Mouse (Mus musculus) heart, embryonic 14.5 days (tissue): ENCODE measurements around the gene Sfn. TPM values are rescaled to one million over a fixed set of nuclear protein-coding genes. Genes with fewer than 3 reads are reported as not detected.

ENCODE experiments used
- ATAC-seq: fragments of 200-750 bp; cut with Nextera tagmentation; 2 replicates; pipeline ENCODE4 v1.8.0; 2017; ENCODE audit warnings: low read depth, moderate TSS enrichment; ENCODE audit not compliant: insufficient number of reproducible peaks, insufficient read depth, low FRiP score
- H3K27ac ChIP-seq, 2 experiments: fragments of 200-500 bp in 1 of 2; fragments of 300-500 bp in 1 of 2; sonication (generic) in 1 of 2; replicated peaks in 1 of 2; 2 replicates each; pipeline ENCODE4 v1.5.1; 2012 to 2014; ENCODE audit warnings: low read depth in 2 of 2, low read length in 2 of 2, control low read depth in 1 of 2, mild to moderate bottlenecking in 1 of 2, mixed read lengths in 1 of 2; ENCODE audit not compliant: control insufficient read depth in 1 of 2, insufficient read depth in 1 of 2
- H3K27me3 ChIP-seq: fragments of 300-500 bp; sonication (generic); 2 replicates; pipeline ENCODE4 v1.6.1; 2014; ENCODE audit warnings: mild to moderate bottlenecking, low read length, control low read depth; ENCODE audit not compliant: control insufficient read depth, insufficient read depth
- H3K36me3 ChIP-seq: fragments of 300-500 bp; sonication (generic); 2 replicates; pipeline ENCODE4 v1.6.1; 2014; ENCODE audit warnings: mild to moderate bottlenecking, control low read depth, low read length, mixed read lengths; ENCODE audit not compliant: control insufficient read depth, insufficient read depth
- H3K4me1 ChIP-seq, 2 experiments: fragments of 200-500 bp in 1 of 2; fragments of 300-500 bp in 1 of 2; sonication (generic) in 1 of 2; 2 replicates each; pipeline ENCODE4 v1.6.1; 2012 to 2014; ENCODE audit warnings: low read length in 2 of 2, control low read depth in 1 of 2, mixed read lengths in 1 of 2; ENCODE audit not compliant: control insufficient read depth in 2 of 2, insufficient read depth in 2 of 2
- H3K4me2 ChIP-seq: fragments of 300-500 bp; sonication (generic); 2 replicates; pipeline ENCODE4 v1.6.1; 2014; ENCODE audit warnings: mild to moderate bottlenecking, low read length
- H3K4me3 ChIP-seq, 2 experiments: fragments of 200-500 bp in 1 of 2; fragments of 300-500 bp in 1 of 2; sonication (generic) in 1 of 2; 2 replicates each; pipeline ENCODE4 v1.5.1; 2012 to 2014; ENCODE audit warnings: low read length in 2 of 2, mild to moderate bottlenecking in 2 of 2, control low read depth in 1 of 2, low read depth in 1 of 2, moderate library complexity in 1 of 2; ENCODE audit not compliant: control insufficient read depth in 1 of 2, insufficient read depth in 1 of 2
- H3K9ac ChIP-seq: fragments of 300-500 bp; sonication (generic); 2 replicates; pipeline ENCODE4 v1.6.1; 2014; ENCODE audit warnings: mild to moderate bottlenecking, low read length
- H3K9me3 ChIP-seq: fragments of 300-500 bp; sonication (generic); 2 replicates; pipeline ENCODE4 v1.6.1; 2016; ENCODE audit warnings: low read length, control low read depth; ENCODE audit not compliant: control insufficient read depth
- WGBS: fragments of 180-500 bp; shearing (Covaris S2); extraction: QIAGEN DNeasy Blood & Tissue Kit; methylation state at CpG from one replicate; pipeline ENCODE4 v1.1.7; 2014; 5-methylcytosine and 5-hydroxymethylcytosine counted together
- polyA plus RNA-seq: library from polyadenylated mRNA; unstranded; fragments of >200 nt; fragmentation: Nextera tagmentation; extraction: Ambion mirVana; gene quantifications from 2 replicates; pipeline ENCODE4 v1.2.1, GENCODE M21; 2014

The Sfn gene
- polyA plus RNA-seq, 1 experiment from 2014 or later: 1.4 TPM

- H3K27me3 ChIP-seq: no peaks in the 10 kb centered on the region
- no peak overlapping the region for H3K4me2 ChIP-seq
- WGBS: 29% methylated on average over 8 of the region's 8 CpGs
- H3K9me3 ChIP-seq: no peaks in the 10 kb centered on the region
- no peaks in the 10 kb centered on the region for H3K4me1 ChIP-seq
- no peaks in the 10 kb centered on the region for H3K36me3 ChIP-seq
- ATAC-seq: no peak
- H3K27ac ChIP-seq: no peak overlapping the region
- H3K4me3 ChIP-seq: no peak overlapping the region
- H3K9ac ChIP-seq: no peak overlapping the region
Measured at GRCm38 (mm10) chr4:133567251-133567650, 34.7 kb downstream of the Sfn start.

- H3K9me3 ChIP-seq: no peaks in the 10 kb centered on the region
- H3K4me2 ChIP-seq: no peak overlapping the region
- H3K27me3 ChIP-seq: no peaks in the 10 kb centered on the region
- no peaks in the 10 kb centered on the region for H3K36me3 ChIP-seq
- no peaks in the 10 kb centered on the region for H3K4me1 ChIP-seq
- H3K4me3 ChIP-seq: no peak overlapping the region
- 59% methylated on average over 11 of the region's 11 CpGs for WGBS
- no peak overlapping the region for H3K9ac ChIP-seq
- H3K27ac ChIP-seq: no peak overlapping the region
- no peak for ATAC-seq
Measured at GRCm38 (mm10) chr4:133563123-133563571, 38.8 kb downstream of the Sfn start.

- Histone ChIP-seq H3K27ac (no peak overlapping the region), H3K4me1 (no peaks in the 10 kb centered on the region), H3K9ac (no peak overlapping the region), H3K36me3 (0 out of 2 replicates have a peak, but pooled peaks cover under 1% of the 10 kb centered on the region), H3K4me2 (no peak overlapping the region), H3K4me3 (no peak overlapping the region), H3K27me3 (no peaks in the 10 kb centered on the region), H3K9me3 (no peaks in the 10 kb centered on the region)
- 73% methylated on average over 4 of the region's 4 CpGs for WGBS
- no peak for ATAC-seq
Measured at GRCm38 (mm10) chr4:133561622-133562021, 40.3 kb downstream of the Sfn start.

- no peaks in the 10 kb centered on the region for H3K9me3 ChIP-seq
- no peaks in the 10 kb centered on the region for H3K4me1 ChIP-seq
- no peaks in the 10 kb centered on the region for H3K27me3 ChIP-seq
- H3K27ac ChIP-seq: no peak overlapping the region
- H3K9ac ChIP-seq: no peak overlapping the region
- WGBS: 70% methylated on average over 4 of the region's 4 CpGs
- ATAC-seq: no peak
- no peak overlapping the region for H3K4me2 ChIP-seq
- H3K36me3 ChIP-seq: 0 out of 2 replicates have a peak, but pooled peaks cover 4% of the 10 kb centered on the region
- H3K4me3 ChIP-seq: no peak overlapping the region
Measured at GRCm38 (mm10) chr4:133559846-133560245, 42.1 kb downstream of the Sfn start.

- Histone ChIP-seq H3K9ac (no peak overlapping the region), H3K4me2 (no peak overlapping the region), H3K27me3 (no peaks in the 10 kb centered on the region), H3K36me3 (0 out of 2 replicates have a peak, but pooled peaks cover 4% of the 10 kb centered on the region), H3K4me3 (no peak overlapping the region), H3K9me3 (no peaks in the 10 kb centered on the region), H3K4me1 (peaks cover 15 to 16% of the 10 kb centered on the region in 2 experiments), H3K27ac (no peak overlapping the region)
- no peak for ATAC-seq
- 47% methylated on average over 10 of the region's 10 CpGs for WGBS
Measured at GRCm38 (mm10) chr4:133557041-133557717, 44.8 kb downstream of the Sfn start.

- Histone ChIP-seq H3K4me1 (peaks cover 15 to 16% of the 10 kb centered on the region in 2 experiments), H3K4me2 (peak overlapping the region; percentile 66), H3K4me3 (peak overlapping the region; percentile 41 to 51), H3K9me3 (no peaks in the 10 kb centered on the region), H3K36me3 (0 out of 2 replicates have a peak, but pooled peaks cover 4% of the 10 kb centered on the region), H3K9ac (peak overlapping the region; percentile 74), H3K27me3 (no peaks in the 10 kb centered on the region), H3K27ac (peak overlapping the region; percentile 87 to 91)
- ATAC-seq: no peak
- WGBS: 48% methylated on average over 19 of the region's 19 CpGs
Measured at GRCm38 (mm10) chr4:133553448-133554330, 48.3 kb downstream of the Sfn start.

GRCm38 (mm10) chr4:133552768-133553447 lies 49.1 kb downstream of the Sfn start, which contains the start of gene Nr0b2:
Gene Nr0b2 (plus strand): TSS chr4:133553376.
- Histone ChIP-seq H3K27me3 (no peaks in the 10 kb centered on the region), H3K4me1 (peaks cover 15 to 16% of the 10 kb centered on the region in 2 experiments), H3K4me3 (peak within 1 kb of the TSS; percentile 41 to 51), H3K27ac (peak within 1 kb of the TSS; percentile 87 to 91), H3K9me3 (no peaks in the 10 kb centered on the region), H3K36me3 (0 out of 2 replicates have a peak, but pooled peaks cover 4% of the 10 kb centered on the region), H3K4me2 (peak within 1 kb of the TSS; percentile 66), H3K9ac (peak within 1 kb of the TSS; percentile 74)
- WGBS: 36% methylated on average over 10 of the region's 10 CpGs
- ATAC-seq: peak; percentile 38
